Mouse (Mus musculus): ENCODE measurements around the gene Nfix. TPM values are rescaled to one million over a fixed set of nuclear protein-coding genes. Genes with fewer than 3 reads are reported as not detected.

Nfix gene
- polyA plus RNA-seq, 1 experiment: 82.8 TPM

GRCm38 (mm10) chr8:84702963-84703465 is 97.1 kb downstream of the Nfix start:
- Histone ChIP-seq H3K4me3 (ENCODE audit: insufficient read depth, low read length) (no peak overlapping the region), H3K4me1 (ENCODE audit: control insufficient read depth, insufficient read depth, low read length) (0 out of 2 replicates have a peak, but pooled peaks cover 2% of the 10 kb centered on the region), H3K27ac (ENCODE audit: insufficient read depth, low read length) (no peak overlapping the region)
- no peak for TF ChIP-seq POLR2A (IDR thresholded peaks at IDR 0.05; ENCODE audit: extremely low read depth, insufficient read depth, low read length)
- no peak for TF ChIP-seq CTCF (IDR thresholded peaks at IDR 0.05; ENCODE audit: extremely low read depth, insufficient read depth, low read length)

DNA sequence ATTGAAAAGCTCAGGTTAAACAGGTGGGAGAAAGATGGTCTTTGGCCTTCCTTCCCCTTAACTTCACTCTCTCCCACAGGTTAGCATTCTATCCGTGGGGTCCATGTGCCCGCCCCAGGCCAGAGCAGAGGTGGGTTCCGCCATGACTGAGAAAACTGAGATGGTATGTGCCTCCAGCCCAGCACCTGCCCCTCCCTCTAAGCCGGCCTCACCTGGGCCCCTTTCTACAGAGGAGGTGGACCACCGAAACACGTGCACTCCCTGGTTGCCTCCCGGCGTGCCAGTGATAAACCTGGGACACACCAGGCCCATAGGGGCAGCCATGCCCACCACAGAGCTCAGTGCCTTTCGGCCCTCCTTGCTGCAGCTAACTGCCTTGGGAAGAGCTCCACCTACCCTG is 97.6 kb downstream of the Nfix start:
- TF ChIP-seq CTCF (IDR thresholded peaks at IDR 0.05; ENCODE audit: extremely low read depth, insufficient read depth, low read length) (no peak), POLR2A (IDR thresholded peaks at IDR 0.05; ENCODE audit: extremely low read depth, insufficient read depth, low read length) (no peak)
- Histone ChIP-seq H3K4me3 (ENCODE audit: insufficient read depth, low read length) (no peak overlapping the region), H3K4me1 (ENCODE audit: control insufficient read depth, insufficient read depth, low read length) (0 out of 2 replicates have a peak, but pooled peaks cover 2% of the 10 kb centered on the region), H3K27ac (ENCODE audit: insufficient read depth, low read length) (no peak overlapping the region)

- Histone ChIP-seq H3K4me3 (ENCODE audit: insufficient read depth, low read length) (peak within 1 kb of the TSS; percentile 21), H3K27ac (ENCODE audit: insufficient read depth, low read length) (peak within 1 kb of the TSS; percentile 64), H3K4me1 (ENCODE audit: control insufficient read depth, insufficient read depth, low read length) (no peaks in the 10 kb centered on the region)
- TF ChIP-seq POLR2A (IDR thresholded peaks at IDR 0.05; ENCODE audit: extremely low read depth, insufficient read depth, low read length) (no peak), CTCF (IDR thresholded peaks at IDR 0.05; ENCODE audit: extremely low read depth, insufficient read depth, low read length) (no peak)
Measured at GRCm38 (mm10) chr8:84700941-84701911, 98.9 kb downstream of the Nfix start, which contains the start of gene Lyl1. Gene Lyl1 (plus strand): TSS chr8:84701457.

DNA sequence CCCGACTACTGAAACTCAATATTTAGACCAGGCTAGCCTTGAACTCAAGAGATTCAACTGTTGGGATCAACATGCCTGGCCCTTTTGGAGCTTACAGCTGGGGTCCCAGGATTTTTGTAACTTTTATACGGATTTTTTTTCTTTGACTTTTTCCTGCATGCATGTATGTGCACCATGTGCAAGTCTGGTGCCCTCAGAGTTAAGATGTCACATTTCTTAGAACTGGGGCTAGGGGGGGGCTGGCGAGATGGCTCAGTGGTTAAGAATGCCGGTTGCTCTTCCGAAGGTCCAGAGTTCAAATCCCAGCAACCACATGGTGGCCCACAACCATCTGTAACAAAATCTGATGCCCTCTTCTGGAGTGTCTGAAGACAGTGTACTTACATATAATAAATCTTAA is 99.6 kb downstream of the Nfix start:
- Histone ChIP-seq H3K4me1 (ENCODE audit: control insufficient read depth, insufficient read depth, low read length) (no peaks in the 10 kb centered on the region), H3K4me3 (ENCODE audit: insufficient read depth, low read length) (no peak overlapping the region), H3K27ac (ENCODE audit: insufficient read depth, low read length) (no peak overlapping the region)
- TF ChIP-seq CTCF (IDR thresholded peaks at IDR 0.05; ENCODE audit: extremely low read depth, insufficient read depth, low read length) (no peak), POLR2A (IDR thresholded peaks at IDR 0.05; ENCODE audit: extremely low read depth, insufficient read depth, low read length) (no peak)

GRCm38 (mm10) chr8:84699861-84700322 is 100.3 kb downstream of the Nfix start:
- no peak overlapping the region for H3K27ac ChIP-seq (ENCODE audit: insufficient read depth, low read length)
- no peaks in the 10 kb centered on the region for H3K4me1 ChIP-seq (ENCODE audit: control insufficient read depth, insufficient read depth, low read length)
- peak; percentile 66 for TF ChIP-seq CTCF (IDR thresholded peaks at IDR 0.05; ENCODE audit: extremely low read depth, insufficient read depth, low read length)
- TF ChIP-seq POLR2A (IDR thresholded peaks at IDR 0.05; ENCODE audit: extremely low read depth, insufficient read depth, low read length): no peak
- no peak overlapping the region for H3K4me3 ChIP-seq (ENCODE audit: insufficient read depth, low read length)

GRCm38 (mm10) chr8:84698929-84699401 is 101.2 kb downstream of the Nfix start:
- Histone ChIP-seq H3K27ac (ENCODE audit: insufficient read depth, low read length) (0 out of 2 replicates have a peak overlapping the region, but pooled peaks have one; percentile 2), H3K4me3 (ENCODE audit: insufficient read depth, low read length) (no peak overlapping the region), H3K4me1 (ENCODE audit: control insufficient read depth, insufficient read depth, low read length) (no peaks in the 10 kb centered on the region)
- TF ChIP-seq CTCF (IDR thresholded peaks at IDR 0.05; ENCODE audit: extremely low read depth, insufficient read depth, low read length) (no peak), POLR2A (IDR thresholded peaks at IDR 0.05; ENCODE audit: extremely low read depth, insufficient read depth, low read length) (no peak)

DNA sequence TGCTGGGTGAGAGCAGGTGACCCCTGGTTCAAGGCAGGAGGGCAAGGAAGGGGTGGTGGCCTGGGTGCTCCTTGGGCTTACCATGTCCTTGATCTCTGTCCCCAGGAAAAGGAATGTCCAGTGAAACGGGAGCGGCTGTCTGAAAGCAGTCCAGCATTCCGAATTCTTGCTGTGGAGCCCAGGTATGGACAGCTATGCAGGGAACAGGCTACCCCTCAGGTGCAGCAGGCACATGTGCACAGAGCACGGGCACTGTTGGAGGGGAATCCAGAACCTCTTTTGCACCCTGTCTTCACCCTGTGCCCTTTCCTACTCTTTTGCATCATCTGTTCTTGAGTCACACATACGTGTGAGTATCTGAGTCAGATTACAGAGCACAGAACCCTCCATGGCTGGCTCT is 101.9 kb downstream of the Nfix start:
- Histone ChIP-seq H3K4me3 (ENCODE audit: insufficient read depth, low read length) (no peak overlapping the region), H3K4me1 (ENCODE audit: control insufficient read depth, insufficient read depth, low read length) (no peaks in the 10 kb centered on the region), H3K27ac (ENCODE audit: insufficient read depth, low read length) (no peak overlapping the region)
- no peak for TF ChIP-seq POLR2A (IDR thresholded peaks at IDR 0.05; ENCODE audit: extremely low read depth, insufficient read depth, low read length)
- TF ChIP-seq CTCF (IDR thresholded peaks at IDR 0.05; ENCODE audit: extremely low read depth, insufficient read depth, low read length): no peak

DNA sequence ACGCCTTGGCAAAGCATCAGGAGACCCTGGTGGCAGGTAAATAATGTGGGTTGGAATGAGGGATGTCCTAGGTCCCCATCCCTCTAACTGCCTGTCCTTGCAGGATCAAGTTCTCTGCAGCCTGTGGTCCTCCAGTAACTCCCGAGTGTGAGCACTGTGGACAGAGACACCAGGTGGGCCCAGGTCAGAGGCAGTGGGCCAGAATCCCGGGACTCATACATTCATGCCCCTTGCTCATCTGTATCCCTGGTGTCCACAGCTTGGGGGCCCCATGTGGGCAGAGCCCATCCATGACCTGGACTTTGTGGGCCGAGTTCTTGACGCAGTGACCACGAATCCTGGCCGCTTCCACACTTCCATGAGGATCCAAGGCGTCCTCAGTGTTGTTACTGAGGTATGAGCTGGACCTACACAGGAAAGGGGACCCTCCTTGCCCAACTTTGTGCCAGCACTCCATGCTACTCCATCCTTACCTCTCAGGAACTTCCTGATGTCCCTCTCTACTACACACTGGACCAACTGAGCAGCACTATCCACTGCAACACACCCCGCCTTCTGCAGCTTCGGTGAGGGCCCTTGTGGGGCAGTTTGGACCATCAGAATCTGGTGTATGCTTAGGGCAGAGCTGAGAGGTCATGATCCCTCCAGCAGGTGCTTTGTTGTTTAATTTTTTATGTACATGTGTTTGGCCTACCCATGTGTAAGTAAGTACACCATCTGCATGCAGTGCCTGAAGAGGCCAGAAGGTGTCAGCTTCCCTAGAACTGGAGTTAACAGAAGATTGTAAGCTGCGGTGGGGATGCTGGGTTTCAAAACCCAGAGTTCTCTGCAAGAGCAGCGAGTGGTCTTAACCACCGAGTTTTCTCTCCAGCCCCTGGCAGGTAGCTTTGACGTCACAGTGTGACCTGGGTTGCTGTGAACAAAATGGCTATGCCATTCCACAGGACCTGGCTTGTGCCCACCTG is 102.7 kb downstream of the Nfix start:
- Histone ChIP-seq H3K27ac (ENCODE audit: insufficient read depth, low read length) (no peak overlapping the region), H3K4me3 (ENCODE audit: insufficient read depth, low read length) (no peak overlapping the region), H3K4me1 (ENCODE audit: control insufficient read depth, insufficient read depth, low read length) (no peaks in the 10 kb centered on the region)
- TF ChIP-seq CTCF (IDR thresholded peaks at IDR 0.05; ENCODE audit: extremely low read depth, insufficient read depth, low read length) (peak; percentile 52), POLR2A (IDR thresholded peaks at IDR 0.05; ENCODE audit: extremely low read depth, insufficient read depth, low read length) (no peak)

DNA sequence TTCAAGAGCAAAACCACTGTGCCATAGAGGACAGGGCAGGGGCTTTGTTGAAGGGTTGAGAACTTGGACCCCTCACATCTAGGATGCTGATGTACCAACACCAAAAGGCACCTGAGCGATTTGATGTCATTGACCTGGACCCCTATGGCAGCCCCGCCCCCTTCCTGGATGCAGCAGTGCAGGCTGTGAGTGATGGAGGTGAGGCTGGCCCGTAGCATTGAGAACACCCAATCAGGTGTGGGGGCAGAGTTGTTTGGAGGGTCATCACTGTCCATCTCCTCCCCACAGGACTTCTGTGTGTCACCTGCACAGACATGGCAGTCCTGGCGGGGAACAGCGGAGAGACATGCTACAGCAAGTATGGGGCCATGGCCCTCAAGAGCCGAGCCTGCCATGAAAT is 105.0 kb downstream of the Nfix start:
- TF ChIP-seq CTCF (IDR thresholded peaks at IDR 0.05; ENCODE audit: extremely low read depth, insufficient read depth, low read length) (no peak), POLR2A (IDR thresholded peaks at IDR 0.05; ENCODE audit: extremely low read depth, insufficient read depth, low read length) (no peak)
- Histone ChIP-seq H3K4me1 (ENCODE audit: control insufficient read depth, insufficient read depth, low read length) (no peaks in the 10 kb centered on the region), H3K4me3 (ENCODE audit: insufficient read depth, low read length) (no peak overlapping the region), H3K27ac (ENCODE audit: insufficient read depth, low read length) (no peak overlapping the region)

Measured in cortical plate, adult 2 months (tissue).